Mouse (Mus musculus): ENCODE measurements at regions not wholly inside any gene's neighbourhood (a gene's known extent, or its start where the extent isn't known, plus 50 kb on each side); places are given as distances from the start of the nearest gene placed in this dataset.

GRCm38 (mm10) chr15:41165534-41165933, 1031.4 kb downstream of the 9330182O14Rik start:
- TF ChIP-seq CTCF (IDR thresholded peaks at IDR 0.05) = no peak
- no peaks in the 10 kb centered on the region for H3K4me1 ChIP-seq (ENCODE audit: insufficient read depth, low read length)
- H3K4me2 ChIP-seq (ENCODE audit: low read depth, low read length, poor library complexity, severe bottlenecking) = no peak overlapping the region
- ATAC-seq (ENCODE audit: low FRiP score) = no peak
- H3K27me3 ChIP-seq (ENCODE audit: insufficient read depth, low read length) = no peaks in the 10 kb centered on the region
- no peaks in the 10 kb centered on the region for H3K9me3 ChIP-seq (ENCODE audit: low read length)
- no peaks in the 10 kb centered on the region for H3K36me3 ChIP-seq (ENCODE audit: insufficient read depth, low read length)
- H3K9ac ChIP-seq (replicated peaks; ENCODE audit: low read length, poor library complexity, severe bottlenecking) = no peak overlapping the region
- no peak for DNase-seq (ENCODE audit: low spot score)
- no peak overlapping the region for H3K4me3 ChIP-seq (ENCODE audit: low read depth, low read length)
- H3K27ac ChIP-seq (ENCODE audit: low read depth, low read length) = no peak overlapping the region
- 90% methylated on average over 3 of the region's 3 CpGs for whole genome bisulfite sequencing

GRCm38 (mm10) chr15:41190792-41191191, 1056.6 kb downstream of the 9330182O14Rik start:
- Histone ChIP-seq H3K9me3 (ENCODE audit: low read length) (no peaks in the 10 kb centered on the region), H3K9ac (replicated peaks; ENCODE audit: low read length, poor library complexity, severe bottlenecking) (no peak overlapping the region), H3K27ac (ENCODE audit: low read depth, low read length) (no peak overlapping the region), H3K4me3 (ENCODE audit: low read depth, low read length) (no peak overlapping the region), H3K4me1 (ENCODE audit: insufficient read depth, low read length) (no peaks in the 10 kb centered on the region), H3K36me3 (ENCODE audit: insufficient read depth, low read length) (no peaks in the 10 kb centered on the region), H3K27me3 (ENCODE audit: insufficient read depth, low read length) (no peaks in the 10 kb centered on the region), H3K4me2 (ENCODE audit: low read depth, low read length, poor library complexity, severe bottlenecking) (no peak overlapping the region)
- WGBS = 81% methylated on average over 5 of the region's 5 CpGs
- DNase-seq (ENCODE audit: low spot score) (no peak), ATAC-seq (ENCODE audit: low FRiP score) (no peak)
- TF ChIP-seq CTCF (IDR thresholded peaks at IDR 0.05) = no peak

GRCm38 (mm10) chr15:41193240-41193639, 1059.1 kb downstream of the 9330182O14Rik start:
- Histone ChIP-seq H3K9me3 (ENCODE audit: low read length) (no peaks in the 10 kb centered on the region), H3K4me2 (ENCODE audit: low read depth, low read length, poor library complexity, severe bottlenecking) (no peak overlapping the region), H3K4me1 (ENCODE audit: insufficient read depth, low read length) (no peaks in the 10 kb centered on the region), H3K9ac (replicated peaks; ENCODE audit: low read length, poor library complexity, severe bottlenecking) (no peak overlapping the region), H3K27ac (ENCODE audit: low read depth, low read length) (no peak overlapping the region), H3K27me3 (ENCODE audit: insufficient read depth, low read length) (no peaks in the 10 kb centered on the region), H3K4me3 (ENCODE audit: low read depth, low read length) (no peak overlapping the region), H3K36me3 (ENCODE audit: insufficient read depth, low read length) (no peaks in the 10 kb centered on the region)
- ATAC-seq (ENCODE audit: low FRiP score) (no peak), DNase-seq (ENCODE audit: low spot score) (peak; percentile 74)
- WGBS = 31% methylated on average over 3 of the region's 3 CpGs
- peak; percentile 86 for TF ChIP-seq CTCF (IDR thresholded peaks at IDR 0.05)

GRCm38 (mm10) chr15:41223801-41224200, 1089.6 kb downstream of the 9330182O14Rik start:
- no peak for TF ChIP-seq CTCF (IDR thresholded peaks at IDR 0.05)
- Histone ChIP-seq H3K9me3 (ENCODE audit: low read length) (no peaks in the 10 kb centered on the region), H3K4me3 (ENCODE audit: low read depth, low read length) (no peak overlapping the region), H3K27me3 (ENCODE audit: insufficient read depth, low read length) (no peaks in the 10 kb centered on the region), H3K27ac (ENCODE audit: low read depth, low read length) (no peak overlapping the region), H3K4me1 (ENCODE audit: insufficient read depth, low read length) (no peaks in the 10 kb centered on the region), H3K4me2 (ENCODE audit: low read depth, low read length, poor library complexity, severe bottlenecking) (no peak overlapping the region), H3K9ac (replicated peaks; ENCODE audit: low read length, poor library complexity, severe bottlenecking) (no peak overlapping the region), H3K36me3 (ENCODE audit: insufficient read depth, low read length) (no peaks in the 10 kb centered on the region)
- DNase-seq (ENCODE audit: low spot score) = no peak
- WGBS = 84% methylated on average over 1 of the region's 1 CpGs
- no peak for ATAC-seq (ENCODE audit: low FRiP score)

GRCm38 (mm10) chr15:41232406-41233060, 1098.4 kb downstream of the 9330182O14Rik start:
- Histone ChIP-seq H3K27me3 (ENCODE audit: insufficient read depth, low read length) (no peaks in the 10 kb centered on the region), H3K4me2 (ENCODE audit: low read depth, low read length, poor library complexity, severe bottlenecking) (no peak overlapping the region), H3K4me3 (ENCODE audit: low read depth, low read length) (no peak overlapping the region), H3K27ac (ENCODE audit: low read depth, low read length) (no peak overlapping the region), H3K9ac (replicated peaks; ENCODE audit: low read length, poor library complexity, severe bottlenecking) (no peak overlapping the region), H3K4me1 (ENCODE audit: insufficient read depth, low read length) (no peaks in the 10 kb centered on the region), H3K9me3 (ENCODE audit: low read length) (no peaks in the 10 kb centered on the region), H3K36me3 (ENCODE audit: insufficient read depth, low read length) (no peaks in the 10 kb centered on the region)
- WGBS = 62% methylated on average over 2 of the region's 2 CpGs
- ATAC-seq (ENCODE audit: low FRiP score) = no peak
- DNase-seq (ENCODE audit: low spot score) = no peak
- TF ChIP-seq CTCF (IDR thresholded peaks at IDR 0.05) = no peak
